ENCODE assay signal across 8 mouse cellular contexts in the genomic region with DNA sequence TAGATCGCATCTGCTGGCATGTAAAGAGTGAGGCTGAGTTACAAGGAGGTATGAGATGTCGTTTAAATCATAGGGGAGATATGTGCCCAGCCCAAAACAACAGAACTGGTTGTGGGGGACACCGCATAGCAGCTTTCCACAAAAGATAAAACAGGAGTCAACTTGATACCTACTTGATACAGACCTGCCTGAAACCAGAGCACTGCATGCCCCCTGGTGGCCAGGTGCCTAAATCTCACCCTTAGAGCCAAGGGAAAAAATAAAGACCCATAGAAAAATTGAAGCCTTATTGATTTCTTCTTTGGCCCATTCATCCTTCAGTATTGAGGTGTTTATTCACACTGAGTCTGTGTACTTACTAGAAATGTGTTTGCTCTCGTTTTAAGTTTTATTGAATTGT. TPM values are rescaled to one million over a fixed set of nuclear protein-coding genes. Genes with fewer than 3 reads are reported as not detected.
A peak's percentile ranks its signal among the peaks of the same experiment; 100 is the strongest.
DNase-seq lines count a peak whose midpoint lies in the region; ATAC-seq and TF ChIP-seq lines count a peak whose summit lies in the region.

No protein-coding gene starts in this region.

- ATAC-seq in megakaryocyte-erythroid progenitor cell, adult 5-6 weeks (replicated peaks; ENCODE audit: low FRiP score, low TSS enrichment, poor library complexity, severe bottlenecking), result 0 out of 2 replicates have a peak, but pooled peaks have one; percentile 15
- ATAC-seq in hindbrain, embryonic 11.5 days (ENCODE audit: low FRiP score), result no peak

- WGBS in hindbrain, embryonic 11.5 days, result 81% methylated on average over 4 of the region's 4 CpGs

- no peaks in the 10 kb centered on the region for H3K4me1 ChIP-seq in ES-Bruce4 (ENCODE audit: control insufficient read depth, insufficient read depth, low read length)
- no peaks in the 10 kb centered on the region for H3K4me1 ChIP-seq in hindbrain, embryonic 11.5 days (replicated peaks; ENCODE audit: control insufficient read depth, insufficient read depth, low read length)

- TF ChIP-seq CTCF in layer of hippocampus, adult 2 months (conservative IDR thresholded peaks at IDR 0.05), result peak; percentile 78
- TF ChIP-seq CTCF in ES-Bruce4 (IDR thresholded peaks at IDR 0.05; ENCODE audit: low read depth, low read length), result peak; percentile 69

- H3K9ac ChIP-seq in ES-Bruce4 (ENCODE audit: low read depth, poor library complexity, severe bottlenecking), result no peak overlapping the region
- no peak overlapping the region for H3K9ac ChIP-seq in hindbrain, embryonic 11.5 days (ENCODE audit: low read depth, low read length)

- H3K36me3 ChIP-seq in ES-Bruce4 (ENCODE audit: control insufficient read depth, insufficient read depth, low read length, poor library complexity, severe bottlenecking), result no peaks in the 10 kb centered on the region
- 0 out of 2 replicates have a peak, but pooled peaks cover 2% of the 10 kb centered on the region for H3K36me3 ChIP-seq in hindbrain, embryonic 11.5 days (ENCODE audit: control insufficient read depth, insufficient read depth, low read length)

- TF ChIP-seq EP300 in ES-Bruce4 (IDR thresholded peaks at IDR 0.05; ENCODE audit: insufficient read depth, low read depth, low read length), result no peak

- no peak for TF ChIP-seq POLR2A in ES-Bruce4 (IDR thresholded peaks at IDR 0.05; ENCODE audit: insufficient read depth, low read length)

- peaks cover 4% of the 10 kb centered on the region; the same call in 1 of the 2 replicates for H3K9me3 ChIP-seq in ES-Bruce4 (replicated peaks; ENCODE audit: control insufficient read depth, insufficient read depth, low read length, poor library complexity, severe bottlenecking)
- H3K9me3 ChIP-seq in hindbrain, embryonic 11.5 days (ENCODE audit: control insufficient read depth, low read length), result no peaks in the 10 kb centered on the region

- no peak for DNase-seq in layer of hippocampus, adult 2 months (ENCODE audit: low spot score in 2 of 2)
- DNase-seq in layer of hippocampus, postnatal 14 days (ENCODE audit: low spot score in 2 of 2), result no peak
- DNase-seq in adrenal gland, postnatal 36 days, result peak; percentile 36 to 54
- peak; percentile 10 for DNase-seq in forelimb bud, embryonic 11.5 days (ENCODE audit: low read depth, low spot score)
- no peak for DNase-seq in hindbrain, embryonic 11.5 days (ENCODE audit: low spot score)
- no peak for DNase-seq in gastrocnemius, postnatal 10 days

- H3K27ac ChIP-seq in layer of hippocampus, adult 2 months, result no peak overlapping the region
- H3K27ac ChIP-seq in ES-Bruce4 (ENCODE audit: insufficient read depth, low read length), result no peak overlapping the region
- no peak overlapping the region for H3K27ac ChIP-seq in hindbrain, embryonic 11.5 days (ENCODE audit: low read depth, low read length)

- no peak overlapping the region for H3K4me2 ChIP-seq in hindbrain, embryonic 11.5 days (replicated peaks; ENCODE audit: low read depth, low read length)

- H3K27me3 ChIP-seq in ES-Bruce4 (ENCODE audit: control insufficient read depth, insufficient read depth, low read length, poor library complexity, severe bottlenecking), result no peaks in the 10 kb centered on the region
- H3K27me3 ChIP-seq in hindbrain, embryonic 11.5 days (ENCODE audit: control insufficient read depth, insufficient read depth, low read length), result no peaks in the 10 kb centered on the region

- H3K4me3 ChIP-seq in layer of hippocampus, adult 2 months, result no peak overlapping the region
- no peak overlapping the region for H3K4me3 ChIP-seq in ES-Bruce4 (ENCODE audit: low read depth, low read length)
- no peak overlapping the region for H3K4me3 ChIP-seq in hindbrain, embryonic 11.5 days (ENCODE audit: low read depth, low read length)

RNA-seq across cellular contexts. Expression of gene Popdc3, which starts 45.5 kb away (rescaled TPM):
- 1 to 10 TPM; 4.0 to 7.3 TPM for total RNA-seq in layer of hippocampus, adult 2 months (2021)
- 1 to 10 TPM; 7.5 to 8.5 TPM for total RNA-seq in layer of hippocampus, postnatal 14 days (2021)
- not detected in 2 replicates for polyA plus RNA-seq in ES-Bruce4 (2011; ENCODE audit: insufficient read depth, insufficient read length, low read depth, missing spikeins)
- total RNA-seq in adrenal gland, postnatal 36 days (2021), result under 1 TPM; 0.23 to 0.82 TPM
- not detected in 2 replicates for total RNA-seq in megakaryocyte-erythroid progenitor cell, adult 5-6 weeks (2014; fragmentation: Nextera tagmentation)
- total RNA-seq in megakaryocyte-erythroid progenitor cell, adult 5-6 weeks (2017), result not detected in 2 replicates
- 0.32 and 0.33 TPM in 2 replicates for polyA plus RNA-seq in hindbrain, embryonic 11.5 days (2014; fragmentation: Nextera tagmentation; extraction: Ambion mirVana)
- 10 to 100 TPM; 41.4 to 47.4 TPM for total RNA-seq in gastrocnemius, postnatal 10 days (2021)

Comparison
In these comparisons a context has a peak if more than half of its experiments do, and no peak if none do; other contexts are left out.
1. DNase-seq: peak in adrenal gland, postnatal 36 days (2 of 2) and forelimb bud, embryonic 11.5 days (single experiment); none in layer of hippocampus, adult 2 months (0 of 2), layer of hippocampus, postnatal 14 days (0 of 2), hindbrain, embryonic 11.5 days (single experiment) and gastrocnemius, postnatal 10 days (single experiment).
2. RNA of gene Popdc3, which starts 45.5 kb away (total RNA-seq): 41.4 to 47.4 TPM in gastrocnemius, postnatal 10 days; 7.5 to 8.5 TPM in layer of hippocampus, postnatal 14 days, 4.0 to 7.3 TPM in layer of hippocampus, adult 2 months, 0.23 to 0.82 TPM in adrenal gland, postnatal 36 days and not detected in megakaryocyte-erythroid progenitor cell, adult 5-6 weeks; every median in the first group is over 4 times any median in the second.